Mouse (Mus musculus) fat pad, adult 2 months (tissue): ENCODE results near the gene Dusp23.

ENCODE experiments used
- DNase-seq: peaks from one replicate; pipeline ENCODE4 v3.0.0-alpha.2; 2011; ENCODE audit warnings: low read depth, low spot score; ENCODE audit errors: extremely low read depth

Gene Dusp23

GRCm38 (mm10) chr1:172632451-172633326 lies at the start of gene Dusp23:
Dusp23 (minus strand) TSS chr1:172632962.
- DNase-seq, result peak; percentile 57

GRCm38 (mm10) chr1:172680742-172681141 lies 48.0 kb upstream of the Dusp23 start:
- DNase-seq, result peak; percentile 23

DNA sequence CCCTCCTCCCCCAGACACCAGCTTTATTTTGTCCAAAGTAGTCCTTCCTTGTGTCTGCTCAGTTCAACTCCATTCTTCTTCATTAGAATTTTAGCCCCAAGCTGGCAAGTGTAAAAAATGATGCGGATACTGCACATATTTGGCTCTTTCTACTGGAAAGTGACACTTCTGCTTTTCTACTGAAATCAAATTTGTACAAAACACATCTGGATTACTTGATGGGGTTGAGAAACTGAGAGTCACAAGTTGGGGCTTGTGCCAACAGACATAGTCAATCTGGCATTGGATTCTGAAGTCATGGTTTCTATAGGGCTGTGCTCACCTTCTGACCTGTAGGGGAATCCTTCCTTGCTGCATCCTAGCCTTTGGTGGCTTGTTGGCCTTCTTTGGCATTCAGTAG lies 38.0 kb upstream of the Dusp23 start:
- DNase-seq, result no peak

- no peak for DNase-seq
Measured at GRCm38 (mm10) chr1:172667597-172667996, 34.8 kb upstream of the Dusp23 start.

- no peak for DNase-seq
Measured at GRCm38 (mm10) chr1:172665457-172665856, 32.7 kb upstream of the Dusp23 start.

DNA sequence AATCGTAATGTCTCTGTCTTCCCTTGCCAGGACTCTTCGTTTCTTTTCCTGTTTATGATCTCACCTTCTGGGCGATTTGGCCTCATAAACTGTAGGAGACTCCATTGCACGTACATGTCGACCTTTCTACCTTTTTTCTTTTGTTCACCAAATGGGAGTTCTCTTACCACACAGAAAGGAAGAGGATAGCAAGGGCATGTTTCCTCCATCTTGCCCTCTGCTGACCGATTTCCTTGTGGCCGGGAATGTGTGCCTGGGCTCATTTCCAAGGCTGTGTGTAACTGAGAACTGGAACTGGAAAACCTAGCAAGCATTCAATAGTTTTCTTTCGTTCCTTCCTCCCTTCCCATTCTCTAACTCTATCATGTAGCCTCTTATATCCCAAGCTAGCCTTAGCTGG lies 26.9 kb upstream of the Dusp23 start:
- DNase-seq, result no peak

DNA sequence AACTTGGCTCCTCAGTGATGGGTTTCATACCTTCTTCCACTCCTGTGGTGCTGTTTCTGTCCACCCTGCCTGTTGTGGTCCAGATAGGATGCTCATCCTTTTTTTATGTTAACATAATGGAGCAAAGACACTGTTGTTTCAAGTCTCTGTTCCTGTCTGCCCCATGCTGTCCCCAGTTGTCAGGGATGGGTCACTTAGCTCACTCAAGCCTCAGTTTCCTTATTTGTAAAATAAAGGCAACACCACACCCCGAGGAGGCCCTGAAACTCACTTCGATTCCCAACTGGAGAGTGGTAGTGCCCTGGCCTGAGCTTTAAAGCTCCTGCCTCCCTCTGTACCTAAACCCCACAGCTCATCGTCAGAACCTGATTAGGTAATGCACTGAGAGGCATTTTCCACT lies 24.5 kb upstream of the Dusp23 start:
- no peak for DNase-seq

- no peak for DNase-seq
Measured at GRCm38 (mm10) chr1:172653900-172654299, 21.1 kb upstream of the Dusp23 start.

DNA sequence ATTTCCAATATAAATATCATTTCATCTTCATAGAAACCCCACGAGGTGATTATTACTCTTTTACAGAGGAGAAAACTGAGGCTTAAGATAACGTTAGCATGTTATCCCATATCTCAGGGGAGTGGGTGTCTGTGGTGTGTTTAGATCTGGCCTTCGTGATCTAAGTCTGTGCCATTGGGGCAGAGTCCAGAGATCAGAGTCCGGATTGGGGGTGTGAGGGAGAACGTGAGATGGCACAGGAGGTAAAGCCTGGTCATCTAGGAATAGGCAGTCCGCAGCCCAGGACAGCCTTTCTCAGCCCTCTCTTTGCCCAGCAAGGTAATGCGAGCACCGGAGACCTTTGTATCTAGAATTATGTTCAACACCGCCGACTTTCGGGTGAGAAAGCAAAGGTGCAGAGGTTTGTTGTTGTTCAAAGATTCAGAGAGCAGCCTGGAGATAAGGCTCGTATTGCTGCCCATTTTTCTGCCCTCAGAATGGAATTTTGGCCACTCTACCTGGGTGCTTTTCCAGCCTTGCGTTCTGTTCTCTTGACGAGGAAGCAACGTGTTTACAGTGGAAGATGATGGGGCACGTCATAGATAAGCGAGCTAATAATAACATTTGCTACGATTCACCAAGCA lies 19.4 kb upstream of the Dusp23 start:
- no peak for DNase-seq

- DNase-seq, result no peak
Measured at GRCm38 (mm10) chr1:172651288-172651987, 18.7 kb upstream of the Dusp23 start.

- no peak for DNase-seq
Measured at GRCm38 (mm10) chr1:172650519-172651287, 17.9 kb upstream of the Dusp23 start.

- no peak for DNase-seq
Measured at GRCm38 (mm10) chr1:172649396-172649795, 16.6 kb upstream of the Dusp23 start.

DNA sequence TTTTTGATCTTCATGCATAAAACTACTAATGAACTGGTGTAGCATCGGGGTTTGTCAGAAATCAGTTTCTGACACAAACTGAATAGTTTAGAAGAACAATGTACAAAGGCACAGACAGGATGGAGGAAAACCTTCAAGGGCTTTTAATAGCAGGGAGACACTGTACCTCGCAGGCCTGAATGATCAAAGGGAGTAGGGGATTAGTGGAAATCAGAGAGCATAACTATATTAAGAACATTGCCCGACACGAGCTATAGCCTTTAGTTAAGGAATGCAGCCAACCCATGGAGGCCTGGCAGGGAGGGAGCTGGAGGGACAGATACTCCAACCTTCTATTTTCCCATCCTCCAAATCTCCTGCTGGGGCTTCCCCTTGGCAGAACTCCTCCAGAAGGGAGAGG lies 14.5 kb upstream of the Dusp23 start:
- no peak for DNase-seq

GRCm38 (mm10) chr1:172638781-172639180 lies 6.0 kb upstream of the Dusp23 start:
- DNase-seq, result no peak

GRCm38 (mm10) chr1:172637801-172638200 lies 5.0 kb upstream of the Dusp23 start:
- no peak for DNase-seq

GRCm38 (mm10) chr1:172636266-172636665 lies 3.5 kb upstream of the Dusp23 start:
- no peak for DNase-seq

DNA sequence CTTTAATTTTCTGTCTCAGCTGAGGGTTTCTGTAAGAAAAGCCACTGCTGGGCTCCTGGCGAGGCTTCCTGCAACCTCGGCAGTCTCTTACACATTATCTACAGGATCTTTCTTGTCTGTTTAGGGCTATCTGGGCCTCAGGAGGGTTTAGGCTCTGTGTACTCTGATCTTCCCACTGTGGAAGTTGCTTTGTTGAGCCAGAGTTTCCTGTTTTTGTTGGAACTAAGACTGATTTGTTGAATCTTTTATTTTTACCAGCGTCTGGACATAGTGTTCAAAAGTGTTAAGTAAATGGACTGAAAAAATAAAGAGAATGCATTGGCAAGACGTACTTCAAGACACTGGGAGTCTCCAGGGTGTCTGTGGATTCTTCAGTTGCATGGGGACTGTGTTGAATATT lies 2.5 kb upstream of the Dusp23 start:
- DNase-seq, result no peak

DNA sequence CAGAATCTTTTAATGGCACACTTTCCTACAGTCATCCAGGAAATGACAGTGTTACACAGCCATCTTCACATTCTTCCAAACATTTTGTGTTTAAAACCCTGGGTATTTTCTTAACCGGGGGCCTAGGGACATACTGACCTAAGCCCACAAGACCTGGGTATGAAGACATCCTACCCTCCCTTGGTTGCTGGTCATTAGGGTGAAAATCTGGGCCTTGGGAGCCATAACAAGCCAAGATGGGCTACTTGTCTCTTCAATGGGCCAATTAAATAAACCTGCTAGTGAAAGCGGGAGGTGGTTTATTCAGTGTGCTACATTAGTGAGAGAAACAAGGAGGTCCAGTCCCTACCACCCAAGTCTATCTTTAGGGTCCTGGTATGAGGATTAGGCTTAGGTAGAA lies 1.4 kb upstream of the Dusp23 start:
- DNase-seq, result no peak

- no peak for DNase-seq
Measured at GRCm38 (mm10) chr1:172631721-172632120, 1.0 kb downstream of the Dusp23 start.

- DNase-seq, result no peak
Measured at GRCm38 (mm10) chr1:172629831-172630230, 2.9 kb downstream of the Dusp23 start.

DNA sequence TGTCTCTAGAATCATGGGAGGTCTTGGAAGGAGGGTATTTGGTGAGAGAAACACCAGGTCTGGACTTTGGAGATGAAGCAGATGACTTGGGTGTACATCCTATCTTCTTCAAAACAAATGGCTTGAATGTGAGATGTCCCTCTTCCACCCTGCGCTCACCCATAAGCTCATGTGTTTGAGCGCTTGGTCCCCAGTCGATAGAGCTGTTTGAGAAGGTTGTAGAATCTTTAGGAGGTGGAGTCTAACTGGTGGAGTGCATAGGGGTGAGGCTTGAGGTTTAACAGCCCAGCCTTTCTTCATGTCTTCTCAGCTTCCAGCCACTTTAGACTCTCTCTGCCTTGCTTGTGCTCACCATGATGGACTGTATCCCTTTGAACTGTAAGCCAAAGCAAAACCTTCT lies 6.5 kb downstream of the Dusp23 start:
- no peak for DNase-seq
